Mouse (Mus musculus): Measurements from ENCODE around the gene Qsox1.

Gene Qsox1

GRCm38 (mm10) chr1:155808261-155808660 lies 4.4 kb downstream of the Qsox1 start:
- in situ Hi-C loops (cut with MboI; ENCODE audit: low pct_unique_long_range_greater_than_20kb in 1 of 2, low sequenced_read_pairs in 2 of 2, unreplicated experiment in 1 of 2), result no loop called here

- in situ Hi-C loops (cut with MboI; ENCODE audit: low pct_unique_long_range_greater_than_20kb in 1 of 2, low sequenced_read_pairs in 2 of 2, unreplicated experiment in 1 of 2), result no loop called here
These were observed 7.1 kb downstream of the Qsox1 start for GRCm38 (mm10) chr1:155805607-155806006.

DNA sequence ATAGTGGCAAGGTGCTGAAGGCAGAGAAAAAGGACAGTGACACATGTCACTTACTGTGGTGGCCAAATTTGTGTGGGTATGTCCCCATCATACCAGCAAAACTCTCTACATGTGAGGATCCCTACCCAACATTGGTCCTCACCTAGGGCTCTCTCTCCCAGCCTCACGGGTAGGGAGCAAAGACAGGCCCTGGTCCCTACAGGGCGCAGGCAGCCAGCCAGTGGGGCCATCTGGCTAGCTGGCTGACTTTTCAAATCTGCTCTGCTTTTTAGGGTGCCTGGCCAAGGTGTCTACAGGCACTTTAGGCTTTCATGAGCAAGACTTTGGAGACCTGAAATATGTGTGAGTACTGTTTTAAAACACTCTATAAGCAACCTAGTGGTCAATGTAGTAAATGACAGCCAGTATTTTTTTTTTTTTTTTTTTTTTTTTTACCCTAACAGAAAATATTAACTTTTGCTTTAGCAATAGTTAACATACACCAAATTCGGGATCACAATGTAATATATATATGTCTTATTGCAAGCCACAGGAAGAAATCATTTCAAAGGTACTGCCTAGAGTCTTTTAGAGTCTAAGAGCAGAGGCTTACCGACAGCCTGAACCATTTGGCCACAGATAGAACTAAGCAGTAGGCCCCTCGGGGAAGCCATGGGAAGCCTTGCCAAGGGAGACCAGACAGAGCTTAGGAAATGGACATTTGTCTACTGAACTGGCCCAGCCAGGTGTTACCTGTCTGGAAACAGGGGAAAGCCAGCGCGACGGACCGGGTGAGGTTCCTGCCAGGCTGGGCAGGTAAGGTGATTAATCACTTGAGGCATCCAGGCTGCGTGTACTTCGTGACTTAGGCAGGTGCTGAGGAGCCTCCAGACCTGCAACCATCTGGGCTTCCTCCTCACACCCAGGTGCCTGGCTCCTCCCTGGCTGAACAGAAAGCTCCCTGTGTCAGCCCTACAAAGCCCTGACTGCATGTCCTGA lies 11.4 kb downstream of the Qsox1 start:
- in situ Hi-C loops (cut with MboI; ENCODE audit: low pct_unique_long_range_greater_than_20kb in 1 of 2, low sequenced_read_pairs in 2 of 2, unreplicated experiment in 1 of 2), result no loop called here

- in situ Hi-C loops (cut with MboI; ENCODE audit: low pct_unique_long_range_greater_than_20kb in 1 of 2, low sequenced_read_pairs in 2 of 2, unreplicated experiment in 1 of 2), result no loop called here
These were observed 14.7 kb downstream of the Qsox1 start for GRCm38 (mm10) chr1:155798000-155798399.

- in situ Hi-C loops (cut with MboI; ENCODE audit: low pct_unique_long_range_greater_than_20kb in 1 of 2, low sequenced_read_pairs in 2 of 2, unreplicated experiment in 1 of 2), result no loop called here
These were observed 15.3 kb downstream of the Qsox1 start for GRCm38 (mm10) chr1:155797425-155797824.

DNA sequence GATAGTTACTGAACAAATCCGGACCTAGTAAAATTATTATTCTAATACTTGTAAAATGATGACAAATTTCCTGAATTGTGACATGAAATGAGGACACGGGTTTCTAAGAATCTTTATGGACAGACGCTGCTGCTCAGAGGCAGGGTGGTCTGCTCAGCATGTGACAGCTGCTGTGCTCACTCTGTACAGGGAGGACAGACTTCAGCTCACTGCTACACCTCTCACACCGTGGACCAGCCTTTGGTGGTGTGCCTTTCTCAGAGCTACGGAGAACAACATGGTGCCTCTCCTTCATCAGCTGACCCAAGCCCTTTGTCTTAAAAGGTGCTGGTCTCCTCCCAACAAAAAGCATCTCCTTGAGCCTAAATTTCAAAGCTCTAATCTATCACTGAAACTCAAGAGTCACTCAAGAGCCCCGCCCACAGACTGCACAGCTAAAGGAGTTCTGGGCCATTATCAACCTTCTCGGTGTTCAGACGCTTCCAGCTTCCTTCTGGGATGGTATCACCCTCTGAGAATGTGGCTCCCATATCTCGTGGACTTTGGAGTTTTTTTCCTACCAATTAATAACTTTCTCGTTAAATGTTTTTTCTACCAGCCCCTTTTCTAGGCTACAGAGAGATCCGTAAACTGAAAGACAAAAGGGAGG lies 15.8 kb downstream of the Qsox1 start:
- in situ Hi-C loops (cut with MboI; ENCODE audit: low pct_unique_long_range_greater_than_20kb in 1 of 2, low sequenced_read_pairs in 2 of 2, unreplicated experiment in 1 of 2), result no loop called here

DNA sequence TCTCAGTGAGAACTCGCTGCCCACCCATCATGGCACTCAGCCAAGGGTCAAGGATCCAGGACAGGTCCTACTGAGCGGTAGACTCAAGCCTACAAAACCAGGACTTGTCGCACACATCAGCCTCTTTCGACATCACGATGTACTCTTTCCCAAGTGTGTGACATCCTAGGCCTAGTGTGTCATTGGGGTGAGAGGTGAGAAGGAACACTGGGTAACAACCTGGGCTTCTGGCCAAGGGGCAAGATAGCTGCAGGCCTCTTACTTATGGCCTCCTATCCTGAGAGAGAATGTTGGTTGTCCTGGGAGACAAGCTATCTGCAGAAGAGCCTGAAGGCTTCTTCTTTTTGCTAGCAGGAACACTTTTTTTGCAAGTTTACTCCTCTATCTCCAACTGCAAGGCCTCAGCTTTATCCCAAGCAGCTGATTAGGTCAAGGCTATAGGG lies 16.9 kb downstream of the Qsox1 start:
- in situ Hi-C loops (cut with MboI; ENCODE audit: low pct_unique_long_range_greater_than_20kb in 1 of 2, low sequenced_read_pairs in 2 of 2, unreplicated experiment in 1 of 2), result no loop called here

DNA sequence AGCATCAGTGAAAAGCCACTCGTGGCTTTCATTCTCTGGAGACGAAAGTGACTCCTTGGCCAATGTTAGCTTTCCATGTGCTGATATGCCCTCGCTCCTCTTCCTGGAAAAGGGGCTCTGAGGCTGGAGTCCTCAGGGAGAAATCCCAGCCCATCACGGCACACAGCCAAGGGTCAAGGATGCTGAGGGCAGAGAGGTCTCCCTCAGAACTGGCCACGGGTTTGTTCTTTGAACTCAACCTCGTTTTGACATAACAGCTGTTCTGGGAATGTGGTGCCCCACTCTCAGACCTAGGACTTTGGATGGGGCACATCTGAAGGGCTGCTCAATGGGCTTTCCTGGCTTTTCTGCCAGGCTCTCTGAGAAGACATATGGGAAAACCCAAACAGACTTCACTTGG lies 17.8 kb downstream of the Qsox1 start:
- in situ Hi-C loops (cut with MboI; ENCODE audit: low pct_unique_long_range_greater_than_20kb in 1 of 2, low sequenced_read_pairs in 2 of 2, unreplicated experiment in 1 of 2), result no loop called here

GRCm38 (mm10) chr1:155791919-155792318 lies 20.8 kb downstream of the Qsox1 start:
- in situ Hi-C loops (cut with MboI; ENCODE audit: low pct_unique_long_range_greater_than_20kb in 1 of 2, low sequenced_read_pairs in 2 of 2, unreplicated experiment in 1 of 2), result no loop called here

- in situ Hi-C loops (cut with MboI; ENCODE audit: low pct_unique_long_range_greater_than_20kb in 1 of 2, low sequenced_read_pairs in 2 of 2, unreplicated experiment in 1 of 2), result no loop called here
These were observed 22.3 kb downstream of the Qsox1 start for GRCm38 (mm10) chr1:155790111-155790974.

DNA sequence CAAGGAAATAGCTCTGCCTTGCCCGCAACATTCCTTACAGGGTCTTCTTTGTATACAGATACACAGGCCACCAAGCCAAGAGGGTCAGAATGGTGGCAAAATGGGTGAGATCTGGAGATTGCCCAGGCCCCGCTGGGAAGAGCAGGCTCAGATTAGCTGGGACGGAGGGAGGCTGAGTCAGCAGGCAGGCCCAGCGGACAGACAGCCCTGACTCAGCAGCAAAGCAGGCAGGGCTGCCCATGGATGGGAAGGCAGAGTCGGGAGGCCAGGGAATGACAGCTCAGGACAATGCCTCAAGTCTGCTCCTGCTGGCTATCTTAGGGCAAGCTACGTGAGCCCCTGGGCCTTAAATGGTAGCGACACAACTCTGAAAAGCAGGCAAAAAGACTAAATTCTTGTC lies 26.8 kb downstream of the Qsox1 start:
- in situ Hi-C loops (cut with MboI; ENCODE audit: low pct_unique_long_range_greater_than_20kb in 1 of 2, low sequenced_read_pairs in 2 of 2, unreplicated experiment in 1 of 2), result no loop called here

- in situ Hi-C loops (cut with MboI; ENCODE audit: low pct_unique_long_range_greater_than_20kb in 1 of 2, low sequenced_read_pairs in 2 of 2, unreplicated experiment in 1 of 2), result no loop called here
These were observed 28.1 kb downstream of the Qsox1 start for GRCm38 (mm10) chr1:155784343-155785205.

DNA sequence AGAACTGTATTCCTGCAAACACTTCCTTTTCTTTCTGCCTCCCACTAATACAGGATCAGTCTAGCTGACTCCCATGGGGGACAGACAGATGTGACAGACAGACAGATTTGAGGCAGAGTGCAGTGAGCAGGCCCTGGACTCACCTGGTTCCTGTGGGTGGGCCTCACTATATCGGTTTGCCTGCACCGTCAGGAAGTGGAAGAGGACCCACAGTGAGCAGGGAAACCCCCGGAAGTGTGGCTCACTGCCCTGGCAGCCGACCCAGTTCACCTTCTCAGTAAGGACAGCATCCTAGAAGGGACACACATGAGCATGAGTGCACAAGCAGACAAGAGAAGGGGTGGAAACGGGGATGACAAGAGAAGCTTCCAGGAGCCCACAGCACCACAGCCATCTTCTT lies 30.3 kb downstream of the Qsox1 start:
- in situ Hi-C loops (cut with MboI; ENCODE audit: low pct_unique_long_range_greater_than_20kb in 1 of 2, low sequenced_read_pairs in 2 of 2, unreplicated experiment in 1 of 2), result no loop called here

- in situ Hi-C loops (cut with MboI; ENCODE audit: low pct_unique_long_range_greater_than_20kb in 1 of 2, low sequenced_read_pairs in 2 of 2, unreplicated experiment in 1 of 2), result no loop called here
These were observed 34.8 kb downstream of the Qsox1 start for GRCm38 (mm10) chr1:155777641-155778625.

DNA sequence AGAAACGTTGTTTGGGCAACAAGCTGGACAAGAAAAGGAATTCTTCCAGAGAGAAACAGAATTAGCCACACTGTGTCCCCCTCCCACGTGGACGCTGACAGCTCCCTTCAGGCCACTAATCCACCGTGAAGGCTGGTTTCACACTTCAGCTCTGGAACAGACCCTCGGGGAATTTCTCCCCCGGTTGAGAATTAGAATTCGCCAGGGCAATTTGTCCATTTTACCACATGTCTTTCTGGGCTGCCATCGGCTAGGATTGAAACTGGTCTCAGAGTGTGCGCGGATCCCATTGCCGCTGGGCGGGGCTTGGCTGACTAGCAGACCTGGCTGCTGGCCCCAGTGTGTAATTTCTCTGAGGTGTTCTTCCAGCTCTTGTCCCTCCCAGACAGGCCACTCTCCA lies 53.5 kb downstream of the Qsox1 start:
- in situ Hi-C loops (cut with MboI; ENCODE audit: low pct_unique_long_range_greater_than_20kb in 1 of 2, low sequenced_read_pairs in 2 of 2, unreplicated experiment in 1 of 2), result no loop called here

DNA sequence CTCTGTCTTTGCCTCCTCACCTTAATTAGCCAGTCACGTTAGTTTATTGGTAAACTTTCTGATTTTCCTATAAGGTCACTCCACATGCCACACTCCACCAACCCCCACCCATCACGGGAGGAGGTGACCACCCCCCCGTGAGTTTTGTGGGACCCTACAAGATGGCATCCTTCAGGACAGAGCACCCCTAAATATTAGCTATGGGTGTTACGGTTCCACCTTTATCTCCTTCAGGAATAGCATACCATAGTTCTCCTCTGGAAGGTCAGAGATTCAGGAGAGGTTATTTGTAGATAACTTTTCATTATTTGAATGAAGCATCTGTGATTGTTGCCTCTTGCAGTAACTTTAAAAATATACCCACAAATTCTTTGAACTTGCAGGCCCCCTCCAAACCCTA lies 54.0 kb downstream of the Qsox1 start:
- in situ Hi-C loops (cut with MboI; ENCODE audit: low pct_unique_long_range_greater_than_20kb in 1 of 2, low sequenced_read_pairs in 2 of 2, unreplicated experiment in 1 of 2), result no loop called here

DNA sequence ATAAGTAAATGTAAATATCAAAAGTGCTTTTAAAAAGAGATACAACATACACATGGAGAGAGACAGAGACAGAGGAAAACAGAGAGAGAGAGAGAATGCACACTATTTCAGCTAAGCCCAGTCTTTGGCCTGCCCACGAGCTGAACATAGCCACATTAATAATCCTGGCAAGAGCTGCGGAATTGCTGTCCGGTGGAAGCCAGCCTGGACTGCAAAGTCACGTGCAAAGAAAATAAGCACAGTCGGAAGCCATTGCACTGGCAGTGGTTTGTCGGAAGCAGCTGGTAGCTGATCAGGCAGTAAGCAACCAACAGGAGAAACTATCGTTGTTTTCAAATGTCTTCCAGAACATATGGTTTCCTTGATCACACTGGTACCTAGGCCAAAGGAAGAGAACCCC lies 55.1 kb downstream of the Qsox1 start:
- in situ Hi-C loops (cut with MboI; ENCODE audit: low pct_unique_long_range_greater_than_20kb in 1 of 2, low sequenced_read_pairs in 2 of 2, unreplicated experiment in 1 of 2), result no loop called here

Measured in mouse embryonic stem cell (cell line).